Mouse (Mus musculus) heart, embryonic 13.5 days (tissue): ENCODE results near the gene Pnkd. TPM values are rescaled to one million over a fixed set of nuclear protein-coding genes. Genes with fewer than 3 reads are reported as not detected.

Experiments used
- ATAC-seq: fragments of 200-750 bp; cut with Nextera tagmentation; 2 replicates; pipeline ENCODE4 v1.8.0; 2017; ENCODE audit warnings: moderate TSS enrichment; ENCODE audit not compliant: insufficient number of reproducible peaks, low FRiP score, low TSS enrichment; ENCODE audit errors: extremely low read depth
- H3K27ac ChIP-seq: fragments of 300-500 bp; sonication (generic); replicated peaks from 2 replicates; pipeline ENCODE4 v1.5.1; 2015; ENCODE audit warnings: moderate library complexity, mild to moderate bottlenecking, inconsistent platforms
- H3K27me3 ChIP-seq: fragments of 300-500 bp; sonication (generic); replicated peaks from 2 replicates; pipeline ENCODE4 v1.6.1; 2015; ENCODE audit warnings: mild to moderate bottlenecking, inconsistent platforms
- H3K36me3 ChIP-seq: fragments of 300-500 bp; sonication (generic); 2 replicates; pipeline ENCODE4 v1.6.1; 2015; ENCODE audit warnings: mild to moderate bottlenecking, inconsistent platforms
- H3K4me1 ChIP-seq: fragments of 300-500 bp; sonication (generic); 2 replicates; pipeline ENCODE4 v1.6.1; 2015; ENCODE audit warnings: inconsistent platforms
- H3K4me2 ChIP-seq: fragments of 300-500 bp; sonication (generic); 2 replicates; pipeline ENCODE4 v1.6.1; 2015; ENCODE audit warnings: inconsistent platforms, mild to moderate bottlenecking, moderate library complexity
- H3K4me3 ChIP-seq: fragments of 300-500 bp; sonication (generic); 2 replicates; pipeline ENCODE4 v1.5.1; 2015; ENCODE audit warnings: moderate library complexity, mild to moderate bottlenecking, inconsistent platforms
- H3K9ac ChIP-seq: fragments of 300-500 bp; sonication (generic); 2 replicates; pipeline ENCODE4 v1.6.1; 2015; ENCODE audit warnings: inconsistent platforms, mild to moderate bottlenecking, moderate library complexity
- H3K9me3 ChIP-seq: fragments of 300-500 bp; sonication (generic); 2 replicates; pipeline ENCODE4 v1.6.1; 2016; ENCODE audit warnings: inconsistent platforms
- WGBS: fragments of 180-500 bp; shearing (Covaris S2); methylation state at CpG from one replicate; pipeline ENCODE4 v1.1.7; 2015; ENCODE audit warnings: mixed read lengths; 5-methylcytosine and 5-hydroxymethylcytosine counted together
- polyA plus RNA-seq: library from polyadenylated mRNA; unstranded; fragments of >200 nt; fragmentation: Nextera tagmentation; extraction: Ambion mirVana; gene quantifications from 2 replicates; pipeline ENCODE4 v1.2.1, GENCODE M21; 2015

The Pnkd gene
- polyA plus RNA-seq, 1 experiment from 2014 or later = 227 TPM

GRCm38 (mm10) chr1:74342308-74342707 is 57.6 kb downstream of the Pnkd start:
- H3K9ac ChIP-seq = no peak overlapping the region
- H3K4me3 ChIP-seq = no peak overlapping the region
- H3K36me3 ChIP-seq = peaks cover 2% of the 10 kb centered on the region; the same call in 1 of the 2 replicates
- WGBS = 80% methylated on average over 1 of the region's 1 CpGs
- H3K4me2 ChIP-seq = no peak overlapping the region
- H3K9me3 ChIP-seq = no peaks in the 10 kb centered on the region
- no peaks in the 10 kb centered on the region for H3K27me3 ChIP-seq
- H3K4me1 ChIP-seq = peaks cover 24% of the 10 kb centered on the region
- no peak for ATAC-seq
- no peak overlapping the region for H3K27ac ChIP-seq

GRCm38 (mm10) chr1:74343161-74343560 is 58.4 kb downstream of the Pnkd start:
- no peaks in the 10 kb centered on the region for H3K9me3 ChIP-seq
- H3K27me3 ChIP-seq = no peaks in the 10 kb centered on the region
- no peak overlapping the region for H3K27ac ChIP-seq
- no peak overlapping the region for H3K4me2 ChIP-seq
- peaks cover 9% of the 10 kb centered on the region; the same call in 1 of the 2 replicates for H3K36me3 ChIP-seq
- WGBS = 77% methylated on average over 5 of the region's 5 CpGs
- H3K4me1 ChIP-seq = peaks cover 17% of the 10 kb centered on the region
- H3K9ac ChIP-seq = peak overlapping the region; percentile 5; the same call in 1 of the 2 replicates
- ATAC-seq = no peak
- no peak overlapping the region for H3K4me3 ChIP-seq

- Histone ChIP-seq H3K27me3 (no peaks in the 10 kb centered on the region), H3K9ac (no peak overlapping the region), H3K4me1 (0 out of 2 replicates have a peak, but pooled peaks cover 8% of the 10 kb centered on the region), H3K4me3 (no peak overlapping the region), H3K4me2 (no peak overlapping the region), H3K27ac (no peak overlapping the region), H3K36me3 (peaks cover 19% of the 10 kb centered on the region), H3K9me3 (no peaks in the 10 kb centered on the region)
- ATAC-seq = no peak
- 81% methylated on average over 11 of the region's 11 CpGs for WGBS
Observed at GRCm38 (mm10) chr1:74344163-74344916, 59.6 kb downstream of the Pnkd start.

- 87% methylated on average over 13 of the region's 13 CpGs for WGBS
- Histone ChIP-seq H3K4me3 (no peak overlapping the region), H3K4me1 (peaks cover 9% of the 10 kb centered on the region), H3K4me2 (no peak overlapping the region), H3K27me3 (no peaks in the 10 kb centered on the region), H3K36me3 (peaks cover 61% of the 10 kb centered on the region), H3K9ac (no peak overlapping the region), H3K27ac (no peak overlapping the region), H3K9me3 (no peaks in the 10 kb centered on the region)
- no peak for ATAC-seq
Observed at GRCm38 (mm10) chr1:74351185-74351769, 66.5 kb downstream of the Pnkd start.

GRCm38 (mm10) chr1:74352532-74353096 is 67.9 kb downstream of the Pnkd start:
- WGBS = 60% methylated on average over 5 of the region's 5 CpGs
- H3K36me3 ChIP-seq = peaks cover 56% of the 10 kb centered on the region
- ATAC-seq = no peak

GRCm38 (mm10) chr1:74353453-74354229 is 68.9 kb downstream of the Pnkd start:
- Histone ChIP-seq H3K9ac (no peak overlapping the region), H3K4me2 (no peak overlapping the region), H3K9me3 (no peaks in the 10 kb centered on the region), H3K27ac (0 out of 2 replicates have a peak overlapping the region, but pooled peaks have one; percentile 38), H3K4me1 (peaks cover 9% of the 10 kb centered on the region), H3K4me3 (no peak overlapping the region), H3K36me3 (peaks cover 47% of the 10 kb centered on the region), H3K27me3 (no peaks in the 10 kb centered on the region)
- ATAC-seq = no peak
- WGBS = 80% methylated on average over 9 of the region's 9 CpGs

More at GRCm38 (mm10) chr1:74352532-74353096, 67.9 kb downstream of the Pnkd start:
- Histone ChIP-seq H3K9ac (no peak overlapping the region), H3K27ac (peak overlapping the region; percentile 66), H3K4me3 (no peak overlapping the region), H3K9me3 (no peaks in the 10 kb centered on the region), H3K4me2 (no peak overlapping the region), H3K4me1 (peaks cover 9% of the 10 kb centered on the region), H3K27me3 (no peaks in the 10 kb centered on the region)

GRCm38 (mm10) chr1:74357531-74357930 is 72.8 kb downstream of the Pnkd start:
- H3K9me3 ChIP-seq = no peaks in the 10 kb centered on the region
- no peak overlapping the region for H3K9ac ChIP-seq
- no peak for ATAC-seq
- no peaks in the 10 kb centered on the region for H3K27me3 ChIP-seq
- H3K4me2 ChIP-seq = no peak overlapping the region
- peaks cover 8% of the 10 kb centered on the region for H3K4me1 ChIP-seq
- no peak overlapping the region for H3K27ac ChIP-seq
- peaks cover 15% of the 10 kb centered on the region for H3K36me3 ChIP-seq
- H3K4me3 ChIP-seq = no peak overlapping the region

GRCm38 (mm10) chr1:74359952-74360517 is 75.3 kb downstream of the Pnkd start:
- no peaks in the 10 kb centered on the region for H3K36me3 ChIP-seq
- 0 out of 2 replicates have a peak, but pooled peaks cover 4% of the 10 kb centered on the region for H3K27me3 ChIP-seq
- H3K9ac ChIP-seq = no peak overlapping the region
- no peak overlapping the region for H3K4me2 ChIP-seq
- H3K27ac ChIP-seq = no peak overlapping the region
- no peak for ATAC-seq
- no peaks in the 10 kb centered on the region for H3K9me3 ChIP-seq
- H3K4me3 ChIP-seq = no peak overlapping the region
- peaks cover 8% of the 10 kb centered on the region; the same call in 1 of the 2 replicates for H3K4me1 ChIP-seq
- 80% methylated on average over 5 of the region's 5 CpGs for WGBS

- H3K4me1 ChIP-seq = peaks cover 8% of the 10 kb centered on the region; the same call in 1 of the 2 replicates
- H3K27ac ChIP-seq = no peak within 1 kb of the TSS
- no peaks in the 10 kb centered on the region for H3K36me3 ChIP-seq
- H3K27me3 ChIP-seq = 0 out of 2 replicates have a peak, but pooled peaks cover 4% of the 10 kb centered on the region
- WGBS = 5% methylated on average over 2 of the region's 2 CpGs
- no peak for ATAC-seq
- H3K9me3 ChIP-seq = no peaks in the 10 kb centered on the region
- no peak within 1 kb of the TSS for H3K4me2 ChIP-seq
- no peak within 1 kb of the TSS for H3K4me3 ChIP-seq
- peak within 1 kb of the TSS; percentile 29; the same call in 1 of the 2 replicates for H3K9ac ChIP-seq
Observed at GRCm38 (mm10) chr1:74361812-74362211, 77.1 kb downstream of the Pnkd start, which contains the start of gene Catip. Gene Catip (plus strand): TSS chr1:74362108.

- H3K9ac ChIP-seq = peak overlapping the region; percentile 29; the same call in 1 of the 2 replicates
- ATAC-seq = 0 out of 2 replicates have a peak, but pooled peaks have one; percentile 37
Observed at GRCm38 (mm10) chr1:74362325-74363229, 77.8 kb downstream of the Pnkd start.

More at GRCm38 (mm10) chr1:74362325-74363229, 77.8 kb downstream of the Pnkd start:
- H3K27ac ChIP-seq = no peak overlapping the region
- H3K4me2 ChIP-seq = no peak overlapping the region
- H3K4me3 ChIP-seq = no peak overlapping the region
- 0 out of 2 replicates have a peak, but pooled peaks cover 4% of the 10 kb centered on the region for H3K27me3 ChIP-seq
- 51% methylated on average over 17 of the region's 17 CpGs for WGBS
- H3K9me3 ChIP-seq = no peaks in the 10 kb centered on the region
- H3K36me3 ChIP-seq = no peaks in the 10 kb centered on the region
- H3K4me1 ChIP-seq = peaks cover 9% of the 10 kb centered on the region
